Mouse (Mus musculus) megakaryocyte, embryonic 14.5 days (primary cell): ENCODE data around the gene Klhl3.

ENCODE experiments used
- FLI1 ChIP-seq: IDR thresholded peaks from 2 replicates; pipeline ENCODE4 v1.6.1; 2012; ENCODE audit warnings: low read length, inconsistent platforms, mixed read lengths
- GATA1 ChIP-seq: IDR thresholded peaks from 3 replicates; pipeline ENCODE4 v1.6.1; 2012; ENCODE audit warnings: mixed read lengths, low read length, inconsistent platforms, borderline replicate concordance

- TF ChIP-seq FLI1 (no peak), GATA1 (no peak)
Observed at GRCm38 (mm10) chr13:58074466-58074865, 38.9 kb downstream of the Klhl3 start.
